Mouse (Mus musculus): ENCODE data around the gene Eps8l2.

GRCm38 (mm10) chr7:141317619-141318132 is 21.0 kb upstream of the Eps8l2 start:
- TF ChIP-seq POLR2A (IDR thresholded peaks at IDR 0.05; ENCODE audit: insufficient read depth, low read length) (no peak), CTCF (IDR thresholded peaks at IDR 0.05; ENCODE audit: low read depth, low read length) (no peak), EP300 (IDR thresholded peaks at IDR 0.05; ENCODE audit: insufficient read depth, low read depth, low read length) (no peak)
